Mouse (Mus musculus) limb, embryonic 12.5 days (tissue): ENCODE measurements at regions not wholly inside any gene's neighbourhood (a gene's known extent, or its start where the extent isn't known, plus 50 kb on each side); places are given as distances from the start of the nearest gene placed in this dataset.

ENCODE experiments used
- ATAC-seq: fragments of 200-750 bp; cut with Nextera tagmentation; 2 replicates; pipeline ENCODE4 v1.8.0; 2017; ENCODE audit warnings: low read depth, moderate TSS enrichment; ENCODE audit not compliant: insufficient number of reproducible peaks, insufficient read depth, low FRiP score, low TSS enrichment
- H3K27ac ChIP-seq: fragments of 300-500 bp; sonication (generic); 2 replicates; pipeline ENCODE4 v1.5.1; 2016; ENCODE audit warnings: mild to moderate bottlenecking, moderate library complexity
- H3K27me3 ChIP-seq: fragments of 300-500 bp; sonication (generic); 2 replicates; pipeline ENCODE4 v1.6.1; 2016; ENCODE audit warnings: mild to moderate bottlenecking, moderate library complexity
- H3K36me3 ChIP-seq: fragments of 300-500 bp; sonication (generic); 2 replicates; pipeline ENCODE4 v1.6.1; 2016; ENCODE audit warnings: mild to moderate bottlenecking, moderate library complexity
- H3K4me1 ChIP-seq: fragments of 300-500 bp; sonication (generic); replicated peaks from 2 replicates; pipeline ENCODE4 v1.6.1; 2016
- H3K4me2 ChIP-seq: fragments of 300-500 bp; sonication (generic); 2 replicates; pipeline ENCODE4 v1.6.1; 2016; ENCODE audit warnings: mild to moderate bottlenecking, moderate library complexity
- H3K4me3 ChIP-seq: fragments of 300-500 bp; sonication (generic); replicated peaks from 2 replicates; pipeline ENCODE4 v1.5.1; 2016; ENCODE audit warnings: mild to moderate bottlenecking
- H3K9ac ChIP-seq: fragments of 300-500 bp; sonication (generic); replicated peaks from 2 replicates; pipeline ENCODE4 v1.6.1; 2016; ENCODE audit warnings: mild to moderate bottlenecking, moderate library complexity
- H3K9me3 ChIP-seq: fragments of 300-500 bp; sonication (generic); 2 replicates; pipeline ENCODE4 v1.6.1; 2016; ENCODE audit warnings: mild to moderate bottlenecking, moderate library complexity
- WGBS: fragments of 180-500 bp; shearing (Covaris S2); methylation state at CpG from one replicate; pipeline ENCODE4 v1.1.7; 2016; 5-methylcytosine and 5-hydroxymethylcytosine counted together

- H3K27me3 ChIP-seq, result no peaks in the 10 kb centered on the region
- no peak overlapping the region for H3K4me2 ChIP-seq
- H3K9me3 ChIP-seq, result no peaks in the 10 kb centered on the region
- no peaks in the 10 kb centered on the region for H3K4me1 ChIP-seq
- H3K36me3 ChIP-seq, result no peaks in the 10 kb centered on the region
- H3K4me3 ChIP-seq, result no peak overlapping the region
- WGBS, result 73% methylated on average over 3 of the region's 3 CpGs
- H3K27ac ChIP-seq, result no peak overlapping the region
- ATAC-seq, result no peak
- H3K9ac ChIP-seq, result no peak overlapping the region
Measured at GRCm38 (mm10) chr17:63677996-63678657, 178.3 kb upstream of the Fbxl17 start.

DNA sequence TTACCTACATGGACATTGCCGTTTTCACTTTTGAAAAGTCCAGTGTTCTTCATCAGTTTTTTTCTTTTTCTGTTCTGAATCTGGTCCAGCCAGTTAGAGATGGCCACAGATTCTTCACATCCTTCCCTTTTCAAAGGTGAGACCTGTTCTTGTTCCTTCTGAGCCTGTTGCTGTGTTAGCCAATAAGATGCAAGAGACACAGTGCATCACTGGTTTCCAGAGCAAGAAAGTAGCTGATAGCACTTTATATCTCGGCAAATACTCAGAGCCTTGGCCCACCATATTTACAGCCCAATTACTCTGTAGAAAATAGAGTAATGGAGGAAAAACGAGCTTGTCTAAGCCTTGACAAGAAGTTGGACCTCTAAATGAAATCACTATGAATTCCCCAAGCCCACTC lies 180.7 kb upstream of the Fbxl17 start:
- WGBS, result 74% methylated on average over 3 of the region's 3 CpGs
- Histone ChIP-seq H3K36me3 (no peaks in the 10 kb centered on the region), H3K4me3 (no peak overlapping the region), H3K9me3 (no peaks in the 10 kb centered on the region), H3K9ac (no peak overlapping the region), H3K4me1 (no peaks in the 10 kb centered on the region; the same call in 1 of the 2 replicates), H3K27ac (no peak overlapping the region), H3K27me3 (no peaks in the 10 kb centered on the region), H3K4me2 (no peak overlapping the region)
- no peak for ATAC-seq

- ATAC-seq, result no peak
- 70% methylated on average over 9 of the region's 9 CpGs for WGBS
- no peak overlapping the region for H3K4me2 ChIP-seq
- no peak overlapping the region for H3K27ac ChIP-seq
- no peaks in the 10 kb centered on the region for H3K36me3 ChIP-seq
- H3K27me3 ChIP-seq, result no peaks in the 10 kb centered on the region
- H3K9ac ChIP-seq, result no peak overlapping the region
- H3K4me1 ChIP-seq, result peaks cover 3% of the 10 kb centered on the region; the same call in 1 of the 2 replicates
- H3K9me3 ChIP-seq, result no peaks in the 10 kb centered on the region
- no peak overlapping the region for H3K4me3 ChIP-seq
Measured at GRCm38 (mm10) chr17:63683345-63683744, 179.5 kb upstream of the Fer start.

DNA sequence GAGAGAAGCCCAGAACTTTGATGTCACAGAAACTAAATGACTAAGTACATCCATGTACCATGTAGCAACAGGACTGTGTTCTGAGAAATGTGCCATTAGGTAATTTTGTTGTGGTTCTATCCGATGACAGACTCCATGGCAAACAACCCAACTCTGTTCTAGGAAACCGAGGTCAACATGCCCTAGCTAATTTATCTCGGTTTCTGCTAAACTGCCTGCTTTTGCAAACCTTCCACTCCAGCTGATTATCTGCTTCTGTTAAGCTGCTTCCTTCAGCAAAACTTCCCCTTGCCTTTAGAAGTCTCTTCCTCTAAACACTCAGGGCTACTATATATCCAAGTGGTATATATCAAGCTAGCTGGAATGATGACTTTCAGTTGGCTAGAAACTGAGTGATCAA lies 178.8 kb upstream of the Fer start:
- Histone ChIP-seq H3K36me3 (no peaks in the 10 kb centered on the region), H3K4me3 (no peak overlapping the region), H3K9ac (no peak overlapping the region), H3K9me3 (no peaks in the 10 kb centered on the region), H3K4me2 (no peak overlapping the region), H3K27me3 (no peaks in the 10 kb centered on the region), H3K27ac (no peak overlapping the region), H3K4me1 (peaks cover 3% of the 10 kb centered on the region; the same call in 1 of the 2 replicates)
- 84% methylated on average over 3 of the region's 3 CpGs for WGBS
- no peak for ATAC-seq

DNA sequence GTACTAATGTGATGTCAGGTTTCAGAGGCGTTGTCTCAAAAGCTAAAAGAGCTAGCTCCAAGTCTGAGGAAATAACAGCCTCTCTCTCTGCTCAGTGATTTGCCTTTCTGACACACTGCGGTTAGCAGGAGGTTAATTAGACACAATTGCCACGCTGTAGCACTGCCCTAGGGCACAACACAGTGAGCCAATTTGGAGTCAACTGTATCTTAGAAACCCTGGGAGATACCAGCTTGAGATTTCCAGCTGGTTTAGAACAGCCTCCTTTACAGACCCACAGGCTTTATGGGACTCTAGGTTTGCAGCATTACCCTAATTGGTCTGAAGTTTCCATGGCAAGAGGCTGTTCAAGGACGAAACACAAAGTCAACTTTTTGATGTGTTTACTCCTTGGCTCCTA lies 176.9 kb upstream of the Fer start:
- peaks cover 3% of the 10 kb centered on the region; the same call in 1 of the 2 replicates for H3K4me1 ChIP-seq
- no peak overlapping the region for H3K9ac ChIP-seq
- WGBS, result 22% methylated on average over 4 of the region's 4 CpGs
- H3K27me3 ChIP-seq, result no peaks in the 10 kb centered on the region
- no peak overlapping the region for H3K4me3 ChIP-seq
- H3K36me3 ChIP-seq, result no peaks in the 10 kb centered on the region
- no peak overlapping the region for H3K27ac ChIP-seq
- peak; percentile 76 for ATAC-seq
- H3K9me3 ChIP-seq, result no peaks in the 10 kb centered on the region
- H3K4me2 ChIP-seq, result no peak overlapping the region

- Histone ChIP-seq H3K27ac (no peak overlapping the region), H3K36me3 (no peaks in the 10 kb centered on the region), H3K27me3 (no peaks in the 10 kb centered on the region), H3K9ac (no peak overlapping the region), H3K4me3 (no peak overlapping the region), H3K4me1 (peaks cover 3% of the 10 kb centered on the region; the same call in 1 of the 2 replicates), H3K4me2 (no peak overlapping the region), H3K9me3 (no peaks in the 10 kb centered on the region)
- ATAC-seq, result no peak
- WGBS, result 42% methylated on average over 4 of the region's 4 CpGs
Measured at GRCm38 (mm10) chr17:63686361-63686760, 176.5 kb upstream of the Fer start.

DNA sequence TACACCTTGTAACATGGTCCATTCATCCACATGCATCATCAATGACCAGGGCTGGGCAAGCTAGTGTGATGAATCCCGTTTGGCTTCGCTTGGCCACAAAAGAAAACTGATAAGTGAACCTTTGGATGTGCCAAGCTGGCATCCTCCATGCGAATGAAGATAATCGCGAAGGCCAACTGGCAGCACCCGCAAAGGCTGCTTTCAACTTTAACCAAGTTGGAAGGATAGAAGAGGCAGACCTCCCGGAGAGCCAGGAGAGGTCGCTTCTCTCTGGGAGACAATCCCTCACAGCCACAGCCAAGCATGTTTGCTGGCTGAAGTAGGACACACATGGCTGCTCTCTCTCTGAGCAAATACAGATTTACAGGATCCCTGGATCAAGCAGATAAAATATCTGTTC lies 173.6 kb upstream of the Fer start:
- ATAC-seq, result no peak
- H3K4me1 ChIP-seq, result peaks cover 3% of the 10 kb centered on the region; the same call in 1 of the 2 replicates
- no peak overlapping the region for H3K4me2 ChIP-seq
- no peaks in the 10 kb centered on the region for H3K9me3 ChIP-seq
- no peak overlapping the region for H3K27ac ChIP-seq
- H3K27me3 ChIP-seq, result no peaks in the 10 kb centered on the region
- H3K4me3 ChIP-seq, result no peak overlapping the region
- H3K36me3 ChIP-seq, result no peaks in the 10 kb centered on the region
- H3K9ac ChIP-seq, result no peak overlapping the region
- 88% methylated on average over 8 of the region's 8 CpGs for WGBS

DNA sequence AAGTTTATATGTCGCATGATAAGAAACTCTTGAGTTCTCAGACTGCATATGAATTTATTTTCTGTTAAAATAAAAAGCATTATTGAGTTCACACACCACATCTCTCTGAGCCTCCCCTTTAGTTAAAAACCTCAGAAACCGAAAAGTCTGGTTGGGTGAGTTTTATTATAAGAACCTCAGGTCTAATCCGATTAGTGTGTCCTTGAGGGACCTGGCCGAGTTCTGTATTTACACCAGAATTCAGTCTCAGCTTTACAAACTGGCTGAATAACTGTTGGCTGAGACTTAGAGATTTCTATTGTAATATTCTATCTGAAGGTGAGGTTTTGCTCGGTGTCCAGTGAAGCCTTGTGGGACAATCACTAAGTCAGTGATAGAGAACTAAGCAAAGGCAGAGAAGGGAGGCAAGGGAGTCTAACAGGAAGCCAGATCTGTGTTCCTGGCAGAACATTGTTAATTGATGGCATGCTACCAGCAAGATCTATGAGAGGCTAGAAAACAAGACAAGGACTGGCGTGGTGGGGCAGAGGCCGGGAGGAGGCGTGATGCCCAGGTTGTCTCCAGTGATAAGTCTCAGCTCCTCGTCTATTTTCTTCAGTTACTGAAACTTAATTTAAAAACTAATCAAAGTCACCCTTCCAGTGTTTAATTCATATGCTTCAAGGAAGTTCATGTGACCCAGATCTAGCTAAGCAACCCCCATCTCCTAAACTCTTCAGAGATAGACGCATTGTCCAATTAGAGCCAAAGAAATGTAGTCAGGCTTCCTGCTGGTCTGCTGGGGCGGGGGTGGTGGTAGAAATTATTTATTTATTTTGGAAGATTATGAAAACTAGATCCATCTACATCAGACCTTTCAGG lies 171.8 kb upstream of the Fer start:
- no peaks in the 10 kb centered on the region for H3K9me3 ChIP-seq
- no peak overlapping the region for H3K4me3 ChIP-seq
- H3K27me3 ChIP-seq, result no peaks in the 10 kb centered on the region
- no peak overlapping the region for H3K9ac ChIP-seq
- H3K36me3 ChIP-seq, result no peaks in the 10 kb centered on the region
- no peak overlapping the region for H3K27ac ChIP-seq
- no peak overlapping the region for H3K4me2 ChIP-seq
- H3K4me1 ChIP-seq, result 0 out of 2 replicates have a peak, but pooled peaks cover under 1% of the 10 kb centered on the region
- no peak for ATAC-seq
- 81% methylated on average over 11 of the region's 11 CpGs for WGBS

- ATAC-seq, result no peak
- WGBS, result 49% methylated on average over 3 of the region's 3 CpGs
- Histone ChIP-seq H3K9ac (no peak overlapping the region), H3K9me3 (no peaks in the 10 kb centered on the region), H3K27ac (no peak overlapping the region), H3K4me1 (no peaks in the 10 kb centered on the region), H3K36me3 (no peaks in the 10 kb centered on the region), H3K27me3 (no peaks in the 10 kb centered on the region), H3K4me3 (no peak overlapping the region), H3K4me2 (no peak overlapping the region)
Measured at GRCm38 (mm10) chr17:63691690-63691968, 171.2 kb upstream of the Fer start.

DNA sequence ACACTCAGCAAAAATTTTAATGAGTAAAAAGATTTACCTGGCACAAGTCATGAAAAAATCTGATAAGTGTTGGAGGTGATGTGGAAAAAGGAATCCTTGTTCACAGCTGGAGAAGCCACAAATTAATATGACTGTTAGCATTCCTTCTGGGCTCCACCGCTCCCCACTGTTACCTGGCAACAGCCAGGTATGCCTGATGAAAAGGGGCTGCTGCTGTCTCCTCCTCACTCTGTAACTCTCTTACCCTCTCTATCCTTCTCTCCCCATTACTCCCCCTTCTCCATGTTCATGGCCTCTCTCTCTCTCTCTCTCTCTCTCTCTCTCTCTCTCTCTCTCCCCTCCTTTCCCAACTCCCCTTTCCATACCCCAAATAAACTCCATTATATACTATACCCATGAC lies 169.6 kb upstream of the Fer start:
- ATAC-seq, result no peak
- no peak overlapping the region for H3K9ac ChIP-seq

DNA sequence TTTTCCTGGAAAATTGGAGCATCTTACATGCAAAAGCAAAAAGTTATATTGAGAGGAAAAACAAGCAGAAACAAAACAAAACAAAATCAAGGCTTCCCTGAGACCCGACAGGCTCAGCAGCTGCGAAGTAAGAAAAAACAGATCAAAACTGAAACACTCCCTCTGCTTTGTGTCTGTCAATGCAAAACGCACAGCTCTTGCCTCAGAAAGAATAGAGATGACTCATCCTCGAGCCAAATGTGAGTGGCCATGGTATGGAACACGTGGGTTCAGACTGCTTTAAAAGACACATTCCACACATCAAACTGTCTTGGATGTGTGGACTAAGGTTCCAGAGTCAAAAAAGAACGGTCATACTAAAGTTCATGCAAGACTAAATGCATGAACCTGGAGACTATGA lies 163.3 kb upstream of the Fer start:
- Histone ChIP-seq H3K4me3 (no peak overlapping the region), H3K4me2 (no peak overlapping the region), H3K9me3 (no peaks in the 10 kb centered on the region), H3K27ac (no peak overlapping the region), H3K36me3 (no peaks in the 10 kb centered on the region), H3K4me1 (no peaks in the 10 kb centered on the region), H3K9ac (no peak overlapping the region), H3K27me3 (no peaks in the 10 kb centered on the region)
- WGBS, result 87% methylated on average over 6 of the region's 6 CpGs
- ATAC-seq, result no peak

More for the DNA sequence above, 169.6 kb upstream of the Fer start:
- H3K36me3 ChIP-seq, result no peaks in the 10 kb centered on the region
- no peaks in the 10 kb centered on the region for H3K4me1 ChIP-seq
- no peaks in the 10 kb centered on the region for H3K27me3 ChIP-seq
- 85% methylated on average over 1 of the region's 1 CpGs for WGBS
- H3K9me3 ChIP-seq, result no peaks in the 10 kb centered on the region
- H3K27ac ChIP-seq, result no peak overlapping the region
- H3K4me2 ChIP-seq, result no peak overlapping the region
- H3K4me3 ChIP-seq, result no peak overlapping the region
